Mouse (Mus musculus) embryo, embryonic 10.5 days (tissue): ENCODE data around the gene Rab22a.
A peak's percentile ranks its signal among the peaks of the same experiment; 100 is the strongest.

Experiments used
- DNase-seq: peaks from one replicate; pipeline ENCODE4 v3.0.0-alpha.2; 2015; ENCODE audit warnings: low spot score

The Rab22a gene

GRCm38 (mm10) chr2:173722251-173722857, 62.8 kb downstream of the Rab22a start:
- DNase-seq: no peak

GRCm38 (mm10) chr2:173724382-173724781, 64.8 kb downstream of the Rab22a start:
- DNase-seq: peak; percentile 58

GRCm38 (mm10) chr2:173724940-173725807, 65.6 kb downstream of the Rab22a start:
- DNase-seq: peak; percentile 69

DNA sequence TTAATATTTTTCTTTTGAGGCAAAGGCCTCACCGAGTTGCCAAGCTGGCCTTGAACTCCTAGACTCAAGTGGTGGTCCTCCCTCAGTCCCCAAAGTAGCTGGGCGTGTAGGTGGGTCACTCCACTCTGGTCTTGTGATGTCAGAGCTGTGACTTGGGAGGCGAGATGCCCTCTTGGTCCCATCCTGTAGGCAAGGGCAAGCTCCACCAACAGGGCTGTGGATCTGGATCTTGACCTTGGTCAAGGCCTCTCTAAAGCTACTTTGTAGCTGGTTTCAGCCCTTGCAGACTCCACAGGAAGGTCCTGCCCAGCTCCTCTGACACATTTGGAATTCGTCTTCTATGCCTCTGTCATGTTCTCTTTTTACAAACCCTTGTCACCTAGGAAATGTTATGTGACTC, 66.3 kb downstream of the Rab22a start:
- no peak for DNase-seq

DNA sequence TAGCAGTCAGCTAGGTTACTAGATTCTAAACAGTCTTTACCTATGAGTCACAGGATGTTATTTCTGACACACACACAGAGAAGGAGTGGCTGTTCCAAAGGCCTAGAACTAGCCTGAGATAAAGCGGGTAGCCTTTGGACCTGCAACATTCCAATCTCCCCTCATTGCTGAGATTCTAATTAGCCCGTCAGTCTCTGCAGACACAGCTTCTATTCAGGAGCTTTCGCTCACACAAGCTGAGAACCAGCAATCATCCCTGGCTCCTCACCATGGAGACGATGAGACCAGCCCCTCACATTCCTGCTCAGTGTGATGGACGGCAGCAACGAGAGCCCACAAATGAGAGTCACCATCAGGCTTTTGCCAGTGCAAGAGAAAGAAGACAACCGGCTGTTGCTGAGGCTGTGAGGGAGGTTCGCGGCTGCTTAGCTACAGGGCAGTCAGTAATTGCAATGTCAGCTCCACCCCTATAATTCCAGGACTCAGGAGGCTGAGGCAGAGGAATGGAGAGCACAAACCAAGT, 70.9 kb downstream of the Rab22a start:
- peak; percentile 82 for DNase-seq

DNA sequence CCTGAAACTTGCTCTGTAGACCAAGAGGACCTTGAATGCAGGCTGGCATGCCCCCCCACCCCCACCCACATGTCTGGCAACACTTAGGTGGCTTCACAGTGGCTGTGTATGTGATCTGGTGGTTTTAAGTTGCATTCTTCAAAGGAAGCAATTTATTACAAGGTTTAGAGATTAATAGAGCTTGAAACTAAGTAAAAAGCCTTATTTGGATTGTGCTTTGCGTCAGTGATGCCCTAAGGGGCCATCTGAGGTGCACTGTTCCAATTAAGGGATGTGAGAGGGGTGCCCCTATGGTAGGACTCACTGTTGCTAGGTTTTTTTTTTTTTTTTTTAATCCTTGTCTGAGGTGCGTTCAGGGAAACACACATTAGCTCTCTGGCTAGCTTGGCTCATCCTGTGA, 74.9 kb downstream of the Rab22a start:
- no peak for DNase-seq

DNA sequence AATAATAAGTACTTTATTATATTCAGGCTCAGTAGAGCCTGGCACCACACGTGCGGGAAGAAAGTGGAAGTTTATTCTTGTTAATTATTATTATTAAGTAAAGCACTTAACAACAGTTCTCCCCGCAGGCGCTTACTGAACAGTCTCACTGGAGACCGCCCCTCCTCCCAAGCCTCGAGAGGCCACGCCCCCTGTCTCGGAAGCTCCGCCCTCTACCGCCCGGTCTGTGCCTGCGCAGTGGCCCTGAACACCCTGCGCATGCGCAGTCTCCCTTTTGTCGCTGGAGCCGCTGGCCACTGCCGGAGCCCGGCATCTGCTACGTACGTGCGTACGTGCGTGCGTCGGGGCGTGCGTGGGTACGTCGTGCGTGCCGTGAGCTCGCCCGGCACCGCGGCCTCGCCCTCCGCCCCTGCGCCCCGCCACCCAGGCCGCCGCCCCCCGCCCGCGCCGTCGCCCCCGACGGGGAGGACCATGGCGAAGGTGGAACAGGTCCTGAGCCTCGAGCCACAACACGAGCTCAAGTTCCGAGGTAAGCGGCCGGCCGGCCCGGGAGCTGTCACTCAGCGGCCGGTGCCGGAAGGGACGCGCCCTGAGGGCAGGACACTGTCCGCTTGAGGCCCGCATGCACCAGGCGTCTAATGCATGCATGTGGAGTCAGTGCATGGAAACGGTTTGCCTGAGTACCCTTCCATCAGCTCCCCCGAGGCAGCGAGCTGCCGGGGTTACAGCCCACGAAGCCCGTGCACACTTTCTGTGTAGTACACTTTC, 77.8 kb downstream of the Rab22a start, which contains the start of gene Vapb:
Vapb (plus strand) TSS at position 290 of the 768 bp plus-strand sequence.
- peak; percentile 99 for DNase-seq

- DNase-seq: no peak
These were observed 78.7 kb downstream of the Rab22a start for GRCm38 (mm10) chr2:173738232-173738631.

DNA sequence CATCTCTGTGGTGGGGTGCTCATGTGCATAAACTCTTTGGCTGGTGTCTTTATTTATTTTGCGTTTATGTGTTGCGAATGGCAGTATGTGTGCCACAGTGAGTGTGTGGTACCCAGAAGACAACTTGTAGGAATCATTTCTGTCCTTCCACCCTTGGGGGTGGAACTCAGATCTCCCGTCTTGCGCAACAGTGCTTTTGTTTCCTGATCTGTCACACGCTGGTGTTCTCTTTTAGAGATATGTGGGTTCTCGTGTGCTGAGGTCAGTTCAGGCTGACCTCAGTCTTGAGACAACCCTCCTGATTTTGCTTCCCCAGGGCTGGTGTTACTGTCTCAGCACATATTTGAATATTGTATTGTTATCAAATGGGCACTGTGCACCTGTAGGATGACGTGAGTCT, 79.5 kb downstream of the Rab22a start:
- no peak for DNase-seq

DNA sequence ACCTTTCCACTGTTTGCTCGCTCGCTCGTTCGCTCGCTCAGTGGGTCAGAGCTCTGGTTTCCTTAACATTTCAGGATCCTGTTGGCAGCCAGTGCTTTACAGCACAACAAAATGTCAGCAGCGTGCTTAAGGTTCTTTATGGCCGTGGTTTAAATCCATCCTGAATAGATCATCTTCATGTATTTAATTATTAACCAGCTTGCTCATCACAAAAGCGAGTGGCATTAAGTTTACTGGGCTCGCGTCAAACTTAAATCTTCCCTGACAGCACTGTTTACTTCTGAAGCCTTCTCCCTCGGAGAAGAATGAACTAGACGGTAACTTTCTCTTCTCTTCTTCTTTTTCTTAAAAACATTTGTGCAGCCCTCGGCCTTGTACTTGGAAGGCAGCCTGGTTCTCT, 82.5 kb downstream of the Rab22a start:
- DNase-seq: no peak

- no peak for DNase-seq
These were observed 83.2 kb downstream of the Rab22a start for GRCm38 (mm10) chr2:173742744-173743143.

GRCm38 (mm10) chr2:173744070-173744815, 84.7 kb downstream of the Rab22a start:
- DNase-seq: no peak

DNA sequence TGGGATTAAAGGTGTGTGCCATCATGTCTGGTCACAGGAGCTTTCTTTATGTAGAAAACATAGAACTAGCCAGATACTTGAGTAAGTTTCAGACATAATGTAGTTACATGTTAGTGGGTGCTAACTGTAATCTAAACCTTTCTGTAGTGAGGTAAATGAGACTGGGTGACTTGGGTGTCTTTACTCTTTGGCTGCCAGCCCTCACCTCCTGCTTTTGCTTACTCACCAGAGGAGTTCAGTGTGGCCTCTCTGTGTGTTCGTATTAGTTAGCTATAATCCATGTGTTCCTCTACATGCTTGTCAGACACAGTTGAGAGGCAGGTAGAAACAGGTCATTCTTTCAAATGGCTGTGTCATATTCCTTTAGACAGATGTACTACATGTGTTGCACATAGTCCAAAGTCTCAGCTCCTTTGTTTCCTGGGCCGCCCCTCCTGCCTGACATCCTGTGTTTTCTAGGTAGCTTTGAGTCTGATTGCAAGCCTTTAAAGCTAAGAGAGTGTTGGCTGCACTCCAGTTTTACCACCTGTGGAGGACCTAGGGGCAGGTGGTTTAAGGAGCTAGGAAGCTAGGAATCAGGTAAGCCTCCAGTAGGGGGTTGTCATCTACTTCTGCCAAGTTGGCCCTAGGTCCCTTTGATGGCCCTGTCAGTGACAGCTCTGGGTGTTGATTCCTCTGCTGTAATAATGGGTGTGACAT, 89.5 kb downstream of the Rab22a start:
- no peak for DNase-seq

- DNase-seq: peak; percentile 37
These were observed 96.0 kb downstream of the Rab22a start for GRCm38 (mm10) chr2:173755433-173756144.
